Mouse (Mus musculus): ENCODE results near the gene Gas2. TPM values are rescaled to one million over a fixed set of nuclear protein-coding genes. Genes with fewer than 3 reads are reported as not detected.

Gas2 gene
- polyA plus RNA-seq, 1 experiment = 2.8 TPM

Other genes starting within 250 kb of the Gas2 start
- not detected in 2 replicates for gene Slc17a6, start 240.0 kb upstream of the Gas2 start, polyA plus RNA-seq (2012; rRNA removed)
- gene Fancf, start 252 bp downstream of the Gas2 start, polyA plus RNA-seq (2012; rRNA removed) = 4.1 and 5.8 TPM in 2 replicates
- 13.1 and 13.5 TPM in 2 replicates for gene Svip, start 144.0 kb downstream of the Gas2 start, polyA plus RNA-seq (2012; rRNA removed)
- not detected in 2 replicates for gene 1700015G11Rik, start 153.7 kb downstream of the Gas2 start, polyA plus RNA-seq (2012; rRNA removed)

Measured in urinary bladder, adult 2 months (tissue).